Comparison of ENCODE assay signal across 14 mouse cellular contexts in genomic region chr9:51213023-51213728, GRCm38 (mm10). TPM values are rescaled to one million over a fixed set of nuclear protein-coding genes. Genes with fewer than 3 reads are reported as not detected.
DNase-seq lines count a peak whose midpoint lies in the region; ATAC-seq and TF ChIP-seq lines count a peak whose summit lies in the region.
"Had no signal": no experiment of that assay in that cellular context is flagged by ENCODE, and none has a peak within 500 bp of the region (broad histone marks: within the 10 kb centered on the region; RNA-seq: fewer than 3 reads in every experiment).

Pou2af1 (plus strand) TSS chr9:51213708.

- 0 out of 2 replicates have a peak, but pooled peaks have one; percentile 4 for TF ChIP-seq CTCF in thymus, adult 2 months (IDR thresholded peaks at IDR 0.05; ENCODE audit: borderline replicate concordance, control insufficient read depth, extremely low read depth, insufficient read depth, low read length, poor library complexity)
- TF ChIP-seq CTCF in hindbrain, postnatal 0 days (IDR thresholded peaks at IDR 0.05; ENCODE audit: low read depth) = no peak

- H3K27ac ChIP-seq in heart, embryonic 16.5 days (ENCODE audit: low read length) = no peak within 1 kb of the TSS
- H3K27ac ChIP-seq in thymus, adult 2 months (ENCODE audit: control insufficient read depth, insufficient read depth, low read length) = peak within 1 kb of the TSS; percentile 67
- H3K27ac ChIP-seq in hindbrain, postnatal 0 days = no peak within 1 kb of the TSS
- H3K27ac ChIP-seq: liver, embryonic 13.5 days had no signal

- H3K36me3 ChIP-seq in heart, embryonic 16.5 days (ENCODE audit: control insufficient read depth, insufficient read depth) = no peaks in the 10 kb centered on the region
- no peaks in the 10 kb centered on the region for H3K36me3 ChIP-seq in thymus, adult 2 months (ENCODE audit: control insufficient read depth, insufficient read depth, low read length)
- H3K36me3 ChIP-seq in hindbrain, postnatal 0 days (ENCODE audit: insufficient read depth, low read length) = no peaks in the 10 kb centered on the region
- H3K36me3 ChIP-seq: liver, embryonic 13.5 days had no signal

- H3K4me1 ChIP-seq in heart, embryonic 16.5 days (ENCODE audit: control insufficient read depth, insufficient read depth, low read length) = no peaks in the 10 kb centered on the region
- H3K4me1 ChIP-seq in thymus, adult 2 months (replicated peaks; ENCODE audit: control insufficient read depth, insufficient read depth, low read length) = peaks cover 17% of the 10 kb centered on the region
- no peaks in the 10 kb centered on the region for H3K4me1 ChIP-seq in hindbrain, postnatal 0 days (ENCODE audit: insufficient read depth, low read length)
- H3K4me1 ChIP-seq: liver, embryonic 13.5 days had no signal

- no peak within 1 kb of the TSS for H3K4me2 ChIP-seq in heart, embryonic 16.5 days (ENCODE audit: low read depth, low read length)
- no peak within 1 kb of the TSS for H3K4me2 ChIP-seq in hindbrain, postnatal 0 days (ENCODE audit: low read depth, low read length)
- H3K4me2 ChIP-seq: liver, embryonic 13.5 days had no signal

- H3K9me3 ChIP-seq in heart, embryonic 16.5 days (replicated peaks; ENCODE audit: control insufficient read depth, low read length) = no peaks in the 10 kb centered on the region
- no peaks in the 10 kb centered on the region for H3K9me3 ChIP-seq in hindbrain, postnatal 0 days (ENCODE audit: low read length)
- H3K9me3 ChIP-seq: liver, embryonic 13.5 days had no signal

- H3K9ac ChIP-seq in heart, embryonic 16.5 days (ENCODE audit: low read length) = no peak within 1 kb of the TSS
- no peak within 1 kb of the TSS for H3K9ac ChIP-seq in hindbrain, postnatal 0 days (replicated peaks; ENCODE audit: low read length)
- H3K9ac ChIP-seq: liver, embryonic 13.5 days had no signal

- DNase-seq in heart, postnatal 14 days = no peak
- peak; percentile 7 for DNase-seq in c-Kit-positive CD71-negative TER-119-negative erythroid progenitor cells, embryonic 14.5 days (ENCODE audit: low read depth)
- DNase-seq in natural killer cell, adult 2 months (ENCODE audit: low spot score in 2 of 2) = peak; percentile 9 to 85
- peak; percentile 73 for DNase-seq in thymus, adult 2 months
- DNase-seq in hindbrain, postnatal 0 days (ENCODE audit: low spot score) = no peak
- no peak for DNase-seq in right cerebral cortex, postnatal 4 days
- DNase-seq in right cerebral cortex, postnatal 10 days (ENCODE audit: low spot score in 2 of 2) = no peak
- DNase-seq: gastrocnemius, postnatal 14 days; kidney, adult 8-10 months; layer of hippocampus, postnatal 36 days; liver, embryonic 13.5 days had no signal

- intact Hi-C loops in heart, postnatal 14 days (cut with DNase I) = no loop called here

- 73% methylated on average over 20 of the region's 20 CpGs for WGBS in heart, embryonic 16.5 days
- 58% methylated on average over 20 of the region's 20 CpGs for WGBS in thymus, adult 2 months
- 81% methylated on average over 20 of the region's 20 CpGs for WGBS in hindbrain, postnatal 0 days

- no peak for TF ChIP-seq POLR2A in thymus, adult 2 months (IDR thresholded peaks at IDR 0.05; ENCODE audit: control insufficient read depth, extremely low read depth, insufficient read depth, low read length, poor library complexity)

- H3K27me3 ChIP-seq in heart, embryonic 16.5 days (ENCODE audit: control insufficient read depth, insufficient read depth, low read length) = no peaks in the 10 kb centered on the region
- no peaks in the 10 kb centered on the region for H3K27me3 ChIP-seq in thymus, adult 2 months (ENCODE audit: control insufficient read depth, insufficient read depth, low read length)
- H3K27me3 ChIP-seq in hindbrain, postnatal 0 days (ENCODE audit: insufficient read depth, low read length) = no peaks in the 10 kb centered on the region
- H3K27me3 ChIP-seq: liver, embryonic 13.5 days had no signal

- ATAC-seq in heart, embryonic 16.5 days (replicated peaks; ENCODE audit: extremely low read depth, insufficient read depth, low FRiP score) = 0 out of 2 replicates have a peak, but pooled peaks have one; percentile 18
- ATAC-seq in hindbrain, postnatal 0 days = no peak
- ATAC-seq: midbrain, embryonic 16.5 days had no signal

- no peak within 1 kb of the TSS for H3K4me3 ChIP-seq in heart, embryonic 16.5 days (ENCODE audit: low read length)
- peak within 1 kb of the TSS; percentile 21 for H3K4me3 ChIP-seq in thymus, adult 2 months (ENCODE audit: control insufficient read depth, insufficient read depth, low read length)
- H3K4me3 ChIP-seq in hindbrain, postnatal 0 days (ENCODE audit: low read length) = no peak within 1 kb of the TSS
- H3K4me3 ChIP-seq: erythroblast, embryonic 14.5 days; liver, embryonic 13.5 days had no signal

RNA-seq across cellular contexts. Expression of gene Pou2af1, which starts in this region (rescaled TPM):
- polyA plus RNA-seq in heart, embryonic 16.5 days (2015; fragmentation: Nextera tagmentation; extraction: Ambion mirVana) = 0.31 and 0.92 TPM in 2 replicates
- total RNA-seq in heart, postnatal 14 days (2021) = under 1 TPM; 0.48 to 0.61 TPM
- 15.0 and 18.5 TPM in 2 replicates for polyA plus RNA-seq in thymus, adult 2 months (2012; rRNA removed)
- total RNA-seq in hindbrain, postnatal 0 days (2014; rRNA removed) = 0.18 and 0.37 TPM in 2 replicates
- 0.20 and 0.23 TPM in 2 replicates for polyA plus RNA-seq in hindbrain, postnatal 0 days (2015; fragmentation: Nextera tagmentation; extraction: Ambion mirVana)
- total RNA-seq: layer of hippocampus, postnatal 36 days had no signal

Comparison
In these comparisons a context has a peak if more than half of its experiments do, and no peak if none do; other contexts are left out.
1. Peak in ATAC-seq in heart, embryonic 16.5 days; RNA of the gene not detected or under 1 TPM.
2. DNase-seq: peak in c-Kit-positive CD71-negative TER-119-negative erythroid progenitor cells, embryonic 14.5 days (single experiment), natural killer cell, adult 2 months (2 of 2) and thymus, adult 2 months (single experiment); none in heart, postnatal 14 days (0 of 2), hindbrain, postnatal 0 days (single experiment), right cerebral cortex, postnatal 4 days (single experiment) and right cerebral cortex, postnatal 10 days (0 of 2).